Mouse (Mus musculus) adrenal gland, postnatal 10 days (tissue): ENCODE data around the gene Trp53rkb. TPM values are rescaled to one million over a fixed set of nuclear protein-coding genes. Genes with fewer than 3 reads are reported as not detected.
A peak's percentile ranks its signal among the peaks of the same experiment; 100 is the strongest.
"Not testable (repeated sequence)": the region's sequence is repeated elsewhere in the genome, so short reads cannot be mapped to it uniquely, and the experiment has no call there.

ENCODE experiments used
- DNase-seq: peaks from one replicate; pipeline ENCODE4 v3.0.0; 2021; ENCODE audit warnings: mixed read lengths
- long read RNA-seq, 2 experiments: library from polyadenylated mRNA; stranded (forward); transcript quantifications; one replicate each; pipeline ENCODE4 v2.0.0; 2021
- total RNA-seq, 2 experiments: library from RNA; stranded (reverse); gene quantifications; 2 replicates each; pipeline ENCODE4 v1.2.3; 2021

The Trp53rkb gene
- total RNA-seq: 1 to 10 TPM; 4.5 to 6.2 TPM
- long read RNA-seq, experiment 1, full-length matches to known transcripts: 13 of 23 reads
- long read RNA-seq, experiment 1, partial matches to known transcripts: 0 of 23 reads
- long read RNA-seq, experiment 1, other reads (novel, unspliced or antisense): 10 of 23 reads
- long read RNA-seq, experiment 2, full-length matches to known transcripts: 7 of 12 reads
- long read RNA-seq, experiment 2, partial matches to known transcripts: 0 of 12 reads
- long read RNA-seq, experiment 2, other reads (novel, unspliced or antisense): 5 of 12 reads

DNA sequence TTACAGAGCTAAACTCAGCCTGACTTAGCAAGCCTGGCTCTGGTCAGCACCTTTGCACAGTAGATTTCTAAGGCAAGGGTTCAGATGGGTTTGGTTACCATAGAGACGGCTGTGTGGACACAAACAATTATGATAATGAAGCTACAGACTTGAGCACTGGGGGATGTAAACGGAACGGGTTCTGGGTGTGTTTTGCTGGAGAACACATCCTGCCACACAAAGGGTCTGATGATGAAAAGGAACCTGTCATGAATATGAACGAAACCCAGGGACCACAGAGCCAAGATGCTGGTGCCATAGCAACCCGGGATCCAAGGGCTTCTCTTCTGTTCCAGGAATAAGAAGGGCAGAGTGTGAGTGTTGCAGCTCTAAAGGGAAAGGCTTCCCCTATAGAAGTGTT, at the start of gene Trp53rkb:
Gene Trp53rkb, plus strand, starts transcription at position 177 of the 400 bp plus-strand sequence.
- DNase-seq: no peak

DNA sequence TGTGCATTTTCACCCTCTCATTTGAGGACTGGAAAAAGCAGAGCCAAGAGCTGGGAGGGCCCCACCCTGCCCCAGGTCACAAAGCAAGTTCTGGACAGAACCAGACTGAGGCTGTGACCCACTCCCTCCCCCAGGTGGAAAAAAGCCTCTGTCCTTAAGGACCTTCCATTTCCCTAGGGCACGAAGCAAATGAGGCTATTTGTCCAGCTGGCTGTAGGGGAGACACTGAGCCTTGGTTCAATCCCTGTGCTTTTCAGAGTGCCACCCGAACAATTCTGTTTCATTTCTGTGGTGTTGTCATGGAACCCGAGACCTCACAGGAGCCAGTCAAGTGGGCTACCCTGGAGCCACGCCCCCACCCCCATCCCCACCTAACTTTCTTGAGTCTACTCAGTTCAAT, 48.8 kb upstream of the Trp53rkb start:
- DNase-seq: no peak

GRCm38 (mm10) chr2:166744433-166744832, 47.9 kb upstream of the Trp53rkb start:
- DNase-seq: no peak

DNA sequence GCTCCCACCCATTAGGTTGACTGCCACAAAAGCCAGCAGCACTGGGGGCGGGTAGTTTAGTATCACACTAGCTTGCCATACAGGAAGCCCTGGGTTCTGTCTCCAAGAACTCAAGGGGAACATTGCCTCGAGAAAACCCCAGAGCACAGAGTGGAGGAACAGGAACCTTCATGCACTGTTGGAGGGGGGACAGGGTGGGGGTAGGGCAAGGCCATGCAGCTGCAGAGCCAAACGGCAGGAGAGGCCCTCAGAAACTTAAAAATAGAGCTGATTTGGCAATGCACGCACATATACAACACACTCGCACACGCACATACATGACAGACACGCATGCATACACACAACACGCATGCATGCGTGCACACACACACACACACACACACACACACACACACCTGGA, 46.5 kb upstream of the Trp53rkb start:
- no peak for DNase-seq

DNA sequence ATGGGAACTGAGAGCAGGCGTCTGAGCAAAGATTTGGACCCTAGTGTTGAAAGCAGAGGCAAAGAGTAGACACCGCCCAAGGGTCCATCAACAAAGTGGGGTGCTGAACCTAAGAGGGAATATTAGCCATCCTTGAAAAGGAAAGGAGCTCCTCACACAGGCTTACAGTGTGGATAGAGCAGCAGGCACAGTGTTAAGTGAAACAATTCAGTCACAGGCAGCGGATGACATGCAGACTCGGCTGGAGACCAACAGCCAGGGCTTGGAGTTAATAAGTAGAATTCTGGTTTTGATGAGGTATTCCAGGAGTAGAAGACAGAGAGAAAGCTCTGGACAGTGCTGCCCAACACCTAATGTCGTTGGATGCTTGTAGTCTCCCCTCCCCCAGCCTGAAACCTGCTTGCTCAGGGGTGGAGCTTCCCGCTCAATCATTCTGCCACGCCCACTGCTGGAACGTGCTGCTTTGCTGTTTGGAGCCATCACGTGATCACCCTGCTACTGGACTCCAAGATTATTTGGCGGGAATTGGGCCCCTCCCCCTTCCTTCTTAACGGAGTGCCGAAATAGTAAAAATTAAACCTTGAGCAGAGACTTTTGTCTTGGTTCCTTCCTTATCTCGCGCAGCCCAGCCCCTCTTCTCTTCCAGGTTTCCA, 45.9 kb upstream of the Trp53rkb start:
- not testable (repeated sequence) for DNase-seq

- DNase-seq: no peak
Observed at GRCm38 (mm10) chr2:166750620-166751191, 41.6 kb upstream of the Trp53rkb start.

- DNase-seq: no peak
Observed at GRCm38 (mm10) chr2:166754194-166754593, 38.1 kb upstream of the Trp53rkb start.

- no peak for DNase-seq
Observed at GRCm38 (mm10) chr2:166754760-166755159, 37.6 kb upstream of the Trp53rkb start.

- DNase-seq: no peak
Observed at GRCm38 (mm10) chr2:166757969-166758368, 34.4 kb upstream of the Trp53rkb start.

DNA sequence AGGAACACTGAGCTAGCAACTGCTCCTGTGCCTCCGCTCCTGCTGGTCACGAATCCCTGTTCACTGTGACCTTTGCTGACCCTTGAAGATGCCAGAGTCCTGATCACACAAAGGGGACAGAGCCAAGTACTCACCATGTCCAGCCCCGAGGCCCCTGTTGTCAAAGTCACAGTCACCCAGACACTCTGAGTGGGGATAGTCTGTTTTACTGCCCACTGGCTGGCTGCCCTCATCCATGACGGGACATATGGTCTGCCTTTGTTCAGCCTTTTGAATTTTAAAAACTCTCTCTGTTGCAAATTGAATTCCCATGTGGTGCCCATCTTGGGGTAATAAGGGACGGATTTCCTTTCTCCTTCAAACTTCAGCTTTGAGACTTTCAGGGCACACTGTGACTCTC, 28.3 kb upstream of the Trp53rkb start:
- no peak for DNase-seq

DNA sequence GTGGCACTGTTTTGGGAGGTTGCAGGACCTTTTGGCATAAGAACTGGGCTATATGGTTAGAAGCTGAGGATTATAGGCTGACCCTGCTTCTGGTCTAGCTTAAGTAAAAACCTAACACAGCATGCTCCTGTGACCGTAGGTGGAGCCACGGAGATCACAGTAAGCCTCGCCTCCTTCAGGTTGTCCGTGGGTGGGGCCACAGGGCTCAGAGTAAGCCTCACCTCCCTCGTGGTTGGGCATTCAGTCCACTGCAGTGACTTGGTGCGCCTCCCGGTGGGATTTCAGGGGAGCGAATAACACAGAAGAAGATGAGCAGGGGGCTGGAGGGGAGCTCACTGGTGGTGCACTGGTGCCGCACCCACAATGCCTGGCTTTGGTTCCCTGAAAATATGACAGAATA, 24.7 kb upstream of the Trp53rkb start:
- no peak for DNase-seq

DNA sequence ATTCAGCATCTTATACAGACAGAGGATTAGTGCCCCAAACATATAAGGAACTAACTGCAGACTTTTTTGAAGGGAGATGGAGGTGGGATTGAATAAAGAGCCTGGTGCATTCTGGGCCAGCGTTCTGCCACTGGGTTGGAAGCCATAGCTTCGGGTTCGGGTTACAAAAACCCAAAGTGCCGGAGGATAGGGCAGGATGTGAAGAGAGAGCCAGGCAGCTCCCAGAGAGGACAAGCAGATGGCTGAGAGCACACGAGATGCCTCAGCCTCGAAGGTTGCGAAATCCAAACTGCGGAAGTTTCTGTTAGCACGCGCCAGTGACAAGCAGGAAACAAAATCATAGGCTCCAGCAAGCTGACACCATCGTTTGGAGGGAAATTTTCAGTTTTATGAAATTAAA, 20.9 kb upstream of the Trp53rkb start:
- no peak for DNase-seq

- DNase-seq: no peak
Observed at GRCm38 (mm10) chr2:166773587-166773986, 18.7 kb upstream of the Trp53rkb start.

DNA sequence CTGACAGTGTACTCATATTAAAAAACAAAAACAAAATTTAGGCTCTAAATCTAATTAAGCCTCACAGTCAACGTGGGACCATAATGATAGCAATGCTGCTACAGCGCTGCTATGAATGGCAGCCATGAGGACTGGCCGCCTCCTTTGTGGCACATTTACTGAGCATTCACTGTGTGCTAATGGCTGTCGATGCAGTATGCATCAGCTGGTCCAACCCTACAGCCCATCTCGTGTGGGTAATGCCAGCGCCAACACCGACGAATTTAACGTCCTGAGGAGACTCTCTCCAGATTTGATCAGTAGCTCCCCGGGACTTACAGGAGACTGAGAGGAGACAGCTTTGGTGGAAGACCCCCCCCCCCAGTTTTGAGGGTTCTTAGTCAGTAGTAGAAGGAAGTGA, 18.1 kb upstream of the Trp53rkb start:
- no peak for DNase-seq

DNA sequence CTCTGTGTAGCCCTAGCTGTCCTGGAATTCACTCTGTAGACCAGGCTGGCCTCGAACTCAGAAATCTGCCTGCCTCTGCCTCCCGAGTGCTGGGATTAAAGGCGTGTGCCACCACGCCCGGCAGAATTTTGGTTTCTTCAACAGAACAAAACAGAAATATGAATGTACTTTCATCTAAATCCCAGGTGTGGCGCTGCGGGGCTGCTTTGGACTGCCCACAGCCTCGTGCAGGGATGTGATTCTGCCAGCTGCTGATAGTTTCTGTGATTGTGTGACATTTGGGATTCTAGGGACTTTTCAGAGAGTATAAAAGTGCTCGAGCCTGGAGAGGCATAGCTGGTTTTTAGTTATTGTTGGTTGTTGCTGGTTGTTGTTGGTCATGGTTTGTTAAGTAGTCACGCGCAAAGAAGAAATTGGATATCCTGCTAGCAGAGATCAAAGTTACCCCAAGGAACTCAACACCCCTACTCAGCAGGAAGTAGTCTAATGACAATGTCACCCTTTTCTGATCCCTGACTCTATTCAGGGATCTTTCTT, 16.9 kb upstream of the Trp53rkb start:
- no peak for DNase-seq

GRCm38 (mm10) chr2:166776272-166776671, 16.1 kb upstream of the Trp53rkb start:
- DNase-seq: peak; percentile 27

DNA sequence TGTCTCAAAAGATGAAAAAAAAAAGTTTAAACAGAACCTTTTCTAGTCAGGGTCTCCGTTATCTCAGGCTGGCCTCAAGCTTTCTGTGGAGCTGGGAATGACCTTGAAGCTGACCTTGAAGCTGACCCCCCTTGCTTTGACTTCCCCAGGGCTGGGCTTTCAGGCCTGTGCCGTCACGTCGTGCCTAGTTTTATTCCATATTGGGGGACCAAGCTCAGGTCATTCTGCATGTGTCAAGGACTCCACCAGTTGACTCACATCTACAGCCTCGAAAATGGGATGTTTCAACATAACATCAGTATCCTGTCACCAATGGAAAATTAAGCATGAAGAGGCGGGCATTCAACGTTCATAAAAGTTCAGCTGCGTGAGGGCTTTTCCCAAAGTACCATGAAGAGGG, 12.4 kb upstream of the Trp53rkb start:
- DNase-seq: peak; percentile 41

DNA sequence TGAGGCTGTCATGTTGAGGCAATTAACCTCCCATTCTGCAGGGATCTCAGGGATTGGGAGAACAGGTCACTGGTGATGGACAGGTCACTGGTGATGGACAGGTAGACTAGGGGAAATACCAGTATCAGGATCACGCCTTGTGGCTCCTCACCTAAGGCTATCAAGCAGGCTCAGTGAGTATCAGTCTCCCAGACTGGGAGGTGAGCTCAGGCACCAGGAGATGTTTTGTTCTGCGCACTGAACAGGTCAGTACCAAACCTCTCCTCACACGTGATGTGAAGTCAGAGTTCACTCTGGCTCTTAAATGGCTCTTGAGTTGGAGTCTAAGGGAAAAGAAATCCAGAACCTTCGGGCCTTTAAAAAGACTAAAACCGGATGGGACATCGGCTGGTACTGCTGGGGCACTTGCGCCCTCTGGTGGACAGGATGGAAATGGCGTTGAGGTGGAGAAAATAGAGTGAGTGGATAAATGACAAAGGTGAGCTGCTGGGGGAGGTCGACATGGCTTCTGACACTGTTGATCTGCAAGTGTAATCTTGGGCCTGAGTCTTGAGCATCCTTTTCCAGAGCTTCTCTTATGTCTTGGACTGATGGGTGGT, 11.3 kb upstream of the Trp53rkb start:
- DNase-seq: peak; percentile 85

DNA sequence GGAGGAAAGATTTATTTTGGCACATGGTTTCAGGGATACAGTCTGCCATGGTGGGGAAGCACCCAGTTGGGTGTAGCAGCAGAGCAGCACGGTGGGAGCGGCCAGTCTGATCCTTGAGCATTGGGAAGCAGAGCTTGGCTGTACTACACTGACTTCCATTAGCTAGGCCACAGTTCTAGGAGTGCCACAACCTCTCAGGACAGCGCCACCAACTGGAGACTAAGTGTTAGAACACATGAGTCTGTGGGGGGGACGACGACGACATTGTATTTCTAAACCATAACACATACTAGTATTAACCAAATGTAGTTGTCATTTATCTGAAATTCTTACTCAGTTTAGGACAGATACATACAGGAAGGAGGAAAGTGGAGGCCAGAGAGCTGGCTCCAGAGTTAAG, 8.0 kb upstream of the Trp53rkb start:
- no peak for DNase-seq

GRCm38 (mm10) chr2:166786353-166787004, 5.9 kb upstream of the Trp53rkb start:
- DNase-seq: peak; percentile 92

GRCm38 (mm10) chr2:166791738-166792137, 593 bp upstream of the Trp53rkb start:
- DNase-seq: no peak

GRCm38 (mm10) chr2:166793542-166794214, 1.3 kb downstream of the Trp53rkb start:
- peak; percentile 93 for DNase-seq
